Mouse (Mus musculus) CH12.LX (cell line): Measurements from ENCODE around the gene Cabin1. TPM values are rescaled to one million over a fixed set of nuclear protein-coding genes. Genes with fewer than 3 reads are reported as not detected.

Experiments
- DNase-seq: peaks from one replicate; pipeline ENCODE4 v3.0.0-alpha.2; 2013; ENCODE audit errors: extremely low read depth
- H3K27ac ChIP-seq: 2 replicates; pipeline ENCODE4 v1.5.1; 2012; ENCODE audit warnings: low read depth, mild to moderate bottlenecking, control low read depth, moderate library complexity; ENCODE audit not compliant: insufficient read depth
- H3K27me3 ChIP-seq: replicated peaks from 2 replicates; pipeline ENCODE3; 2012; ENCODE audit warnings: inconsistent platforms
- H3K36me3 ChIP-seq, 2 experiments: replicated peaks in 1 of 2; 2 replicates each; pipeline versions ENCODE3 to v1.6.1; 2012; ENCODE audit warnings: inconsistent platforms in 1 of 2, low read length in 1 of 2, mild to moderate bottlenecking in 1 of 2, mixed read lengths in 1 of 2, moderate library complexity in 1 of 2; ENCODE audit not compliant: control insufficient read depth in 1 of 2, insufficient read depth in 1 of 2
- H3K4me1 ChIP-seq, 2 experiments: 2 replicates each; pipeline ENCODE4 v1.6.1; 2012; ENCODE audit warnings: inconsistent platforms in 1 of 2, moderate library complexity in 1 of 2; ENCODE audit not compliant: insufficient read depth in 2 of 2, control insufficient read depth in 1 of 2
- H3K4me2 ChIP-seq: 2 replicates; pipeline ENCODE4 v1.6.1; 2012; ENCODE audit warnings: low read depth, mild to moderate bottlenecking, control low read depth; ENCODE audit not compliant: poor library complexity, insufficient read depth, severe bottlenecking
- H3K4me3 ChIP-seq, 3 experiments: fragments of 150-350 bp in 1 of 3; sonication (generic) in 1 of 3; replicated peaks in 1 of 3; 2 replicates each; pipeline versions ENCODE3 to v1.5.1; 2011 to 2012; ENCODE audit warnings: low read depth in 2 of 3, low read length in 2 of 3, mild to moderate bottlenecking in 2 of 3, moderate library complexity in 2 of 3, control low read depth in 1 of 3, improper control_type of control experiment in 1 of 3, inconsistent platforms in 1 of 3, mixed read lengths in 1 of 3; ENCODE audit not compliant: poor library complexity in 1 of 3
- H3K79me2 ChIP-seq: replicated peaks from 2 replicates; pipeline ENCODE4 v1.6.1; 2012; ENCODE audit warnings: mild to moderate bottlenecking, moderate library complexity; ENCODE audit not compliant: control insufficient read depth, poor library complexity, insufficient read depth, severe bottlenecking; ENCODE audit errors: extremely low read depth
- H3K9ac ChIP-seq: 2 replicates; pipeline ENCODE4 v1.6.1; 2012; ENCODE audit warnings: low read depth, mild to moderate bottlenecking, control low read depth, moderate library complexity; ENCODE audit not compliant: insufficient read depth
- H3K9me3 ChIP-seq: replicated peaks from 2 replicates; pipeline ENCODE3; 2012; ENCODE audit warnings: low read length, inconsistent platforms, mixed read lengths
- CHD1 ChIP-seq: IDR thresholded peaks from 2 replicates; pipeline ENCODE4 v1.6.1; 2012; ENCODE audit warnings: low read depth, low read length, improper control_type of control experiment, inconsistent platforms
- CTCF ChIP-seq, 2 experiments: IDR thresholded peaks in 1 of 2; conservative IDR thresholded peaks in 1 of 2; 2 replicates each; pipeline ENCODE4 v1.5.1; 2011 to 2012; ENCODE audit warnings: low read depth in 2 of 2, low read length in 2 of 2, improper control_type of control experiment in 1 of 2, inconsistent platforms in 1 of 2, mild to moderate bottlenecking in 1 of 2, moderate library complexity in 1 of 2
- ELF1 ChIP-seq: IDR thresholded peaks from 2 replicates; pipeline ENCODE4 v1.6.1; 2014; ENCODE audit warnings: low read depth, mild to moderate bottlenecking, inconsistent platforms, low read length, improper control_type of control experiment
- EP300 ChIP-seq: IDR thresholded peaks from 2 replicates; pipeline ENCODE4 v1.6.1; 2011; ENCODE audit warnings: low read length, improper control_type of control experiment
- ETS1 ChIP-seq: conservative IDR thresholded peaks from 2 replicates; pipeline ENCODE4 v1.6.1; 2012; ENCODE audit warnings: low read depth, mild to moderate bottlenecking, inconsistent platforms, low read length, improper control_type of control experiment, moderate library complexity
- HCFC1 ChIP-seq: IDR thresholded peaks from 2 replicates; pipeline ENCODE4 v1.6.1; 2012; ENCODE audit warnings: low read depth, mild to moderate bottlenecking, inconsistent platforms, low read length, improper control_type of control experiment
- MAZ ChIP-seq: IDR thresholded peaks from 2 replicates; pipeline ENCODE4 v1.6.1; 2012; ENCODE audit warnings: low read depth, mild to moderate bottlenecking, inconsistent platforms, low read length, improper control_type of control experiment, moderate library complexity
- MEF2A ChIP-seq: IDR thresholded peaks from 2 replicates; pipeline ENCODE4 v1.6.1; 2014; ENCODE audit warnings: low read depth, mild to moderate bottlenecking, inconsistent platforms, low read length, improper control_type of control experiment, borderline replicate concordance
- MYC ChIP-seq: IDR thresholded peaks from 2 replicates; pipeline ENCODE4 v1.6.1; 2011; ENCODE audit warnings: low read depth, mild to moderate bottlenecking, improper control_type of control experiment, low read length
- NELFE ChIP-seq: IDR thresholded peaks from 2 replicates; pipeline ENCODE4 v1.6.1; 2011; ENCODE audit warnings: low read depth, low read length, improper control_type of control experiment
- POLR2A ChIP-seq: IDR thresholded peaks from 2 replicates; pipeline ENCODE4 v1.6.1; 2011; ENCODE audit warnings: low read depth, mild to moderate bottlenecking, improper control_type of control experiment, low read length
- RAD21 ChIP-seq: IDR thresholded peaks from 2 replicates; pipeline ENCODE4 v1.6.1; 2011; ENCODE audit warnings: low read depth, mild to moderate bottlenecking, low read length, improper control_type of control experiment, moderate library complexity
- SIN3A ChIP-seq: IDR thresholded peaks from 2 replicates; pipeline ENCODE4 v1.6.1; 2012; ENCODE audit warnings: low read length, improper control_type of control experiment, inconsistent platforms
- SMC3 ChIP-seq: IDR thresholded peaks from 2 replicates; pipeline ENCODE4 v1.6.1; 2011; ENCODE audit warnings: low read depth, low read length, improper control_type of control experiment
- TCF12 ChIP-seq: IDR thresholded peaks from 2 replicates; pipeline ENCODE4 v1.6.1; 2014; ENCODE audit warnings: low read depth, mild to moderate bottlenecking, inconsistent platforms, low read length, improper control_type of control experiment
- ZC3H11A ChIP-seq: IDR thresholded peaks from 2 replicates; pipeline ENCODE4 v1.6.1; 2012; ENCODE audit warnings: low read depth, mild to moderate bottlenecking, inconsistent platforms, low read length, improper control_type of control experiment
- ZMIZ1 ChIP-seq: IDR thresholded peaks from 2 replicates; pipeline ENCODE4 v1.6.1; 2012; ENCODE audit warnings: low read depth, mild to moderate bottlenecking, inconsistent platforms, low read length, improper control_type of control experiment
- ZNF384 ChIP-seq: IDR thresholded peaks from 2 replicates; pipeline ENCODE4 v1.6.1; 2012; ENCODE audit warnings: low read depth, low read length, improper control_type of control experiment, inconsistent platforms
- dilution Hi-C: fragments of 300-500 bp; cut with MboI; formaldehyde crosslinking; loops from 2 replicates; pipeline ENCODE4 v1.14.3; 2020; ENCODE audit warnings: low sequenced_read_pairs; ENCODE audit not compliant: extremely low pct_unique_long_range_greater_than_20kb, extremely low pct_ligation_motif_present
- in situ Hi-C: fragments of 300-500 bp; cut with MboI; formaldehyde crosslinking; loops from 3 replicates; pipeline ENCODE4 v1.14.3; 2019; ENCODE audit warnings: low sequenced_read_pairs, low pct_ligation_motif_present, low pct_unique_long_range_greater_than_20kb, mixed read lengths
- polyA plus RNA-seq: library from polyadenylated mRNA; unstranded; fragments of >175 nt; gene quantifications from 2 replicates; pipeline ENCODE4 v1.2.1, GENCODE M21; 2012; ENCODE audit warnings: low read depth; ENCODE audit not compliant: insufficient read length
- total RNA-seq, 2 experiments: library from RNA; depleted of rRNA; stranded (reverse); fragments of 300-350 nt in 1 of 2; fragments of >200 nt in 1 of 2; gene quantifications; 2 replicates each; pipeline ENCODE4 v1.2.3; 2012 to 2014

Gene Cabin1
- total and polyA plus RNA-seq, 3 experiments, result 12.0 to 46.0 (median 29.0) TPM

GRCm38 (mm10) chr10:75636084-75636786 is 127.9 kb downstream of the Cabin1 start:
- Histone ChIP-seq H3K36me3 (peaks cover 0 to 42% of the 10 kb centered on the region in 2 experiments), H3K4me2 (no peak overlapping the region), H3K27me3 (no peaks in the 10 kb centered on the region), H3K9me3 (no peaks in the 10 kb centered on the region), H3K9ac (no peak overlapping the region), H3K79me2 (no peaks in the 10 kb centered on the region), H3K27ac (no peak overlapping the region), H3K4me3 (no peak overlapping the region), H3K4me1 (peaks cover 10 to 24% of the 10 kb centered on the region in 2 experiments)
- dilution Hi-C loops (no loop called here), in situ Hi-C loops (loop anchor here (10.0 kb wide), 1 partner anchor 51 kb away; the partner anchor contains the start of gene Ggt5)
- TF ChIP-seq ZC3H11A, result no peak
- no peak for DNase-seq

GRCm38 (mm10) chr10:75635693-75636055 is 128.5 kb downstream of the Cabin1 start:
- Histone ChIP-seq H3K4me1 (peaks cover 10 to 19% of the 10 kb centered on the region in 2 experiments; a peak in 3 of 4 replicates), H3K9ac (no peak overlapping the region), H3K4me3 (no peak overlapping the region), H3K27ac (no peak overlapping the region), H3K9me3 (no peaks in the 10 kb centered on the region), H3K27me3 (no peaks in the 10 kb centered on the region), H3K79me2 (no peaks in the 10 kb centered on the region), H3K4me2 (peak overlapping the region; percentile 55), H3K36me3 (peaks cover 0 to 40% of the 10 kb centered on the region in 2 experiments)
- DNase-seq, result peak; percentile 77
- TF ChIP-seq POLR2A (no peak), SMC3 (peak; percentile 94), TCF12 (0 out of 2 replicates have a peak, but pooled peaks have one; percentile 15), ZNF384 (0 out of 2 replicates have a peak, but pooled peaks have one; percentile 19), CTCF (conservative IDR thresholded peaks at IDR 0.05 in 1 of 2, IDR thresholded peaks at IDR 0.05 in 1 of 2; ENCODE audit: low read depth in 2 of 2, low read length in 2 of 2) (peak; percentile 92 to 100), ETS1 (no peak), MYC (0 out of 2 replicates have a peak, but pooled peaks have one; percentile 33), MEF2A (0 out of 2 replicates have a peak, but pooled peaks have one; percentile 39), SIN3A (no peak), CHD1 (no peak), MAZ (0 out of 2 replicates have a peak, but pooled peaks have one; percentile 30), EP300 (no peak), RAD21 (peak; percentile 77), HCFC1 (peak; percentile 34), ELF1 (peak; percentile 47; the same call in 1 of the 2 replicates), ZC3H11A (peak; percentile 62), NELFE (peak; percentile 69; the same call in 1 of the 2 replicates), ZMIZ1 (no peak)
- in situ Hi-C loops, result loop anchor here (10.0 kb wide), 1 partner anchor 51 kb away; the partner anchor contains the start of gene Ggt5
- dilution Hi-C loops, result no loop called here
